Mouse (Mus musculus): ENCODE data around the gene March8. TPM values are rescaled to one million over a fixed set of nuclear protein-coding genes. Genes with fewer than 3 reads are reported as not detected.

The March8 gene
- polyA plus RNA-seq, 1 experiment: 36.7 TPM

GRCm38 (mm10) chr6:116406680-116407079 is 68.9 kb downstream of the March8 start:
- Histone ChIP-seq H3K4me3 (ENCODE audit: extremely low read depth, insufficient read depth, insufficient read length) (no peak overlapping the region), H3K36me3 (ENCODE audit: control insufficient read depth, insufficient read depth, low read length) (no peaks in the 10 kb centered on the region), H3K27ac (ENCODE audit: insufficient read depth, low read length) (no peak overlapping the region), H3K4me1 (ENCODE audit: control insufficient read depth, insufficient read depth, insufficient read length) (no peaks in the 10 kb centered on the region), H3K27me3 (ENCODE audit: control insufficient read depth, insufficient read depth, low read length) (no peaks in the 10 kb centered on the region)
- WGBS: 83% methylated on average over 5 of the region's 5 CpGs
- DNase-seq (ENCODE audit: low read depth in 1 of 2, low spot score in 2 of 2): no peak
- no peak for TF ChIP-seq CTCF (IDR thresholded peaks at IDR 0.05; ENCODE audit: extremely low read depth, insufficient read depth, insufficient read length, insufficient replicate concordance)
- no peak for TF ChIP-seq POLR2A (IDR thresholded peaks at IDR 0.05; ENCODE audit: low read depth, low read length)

- 90% methylated on average over 4 of the region's 4 CpGs for WGBS
Observed at GRCm38 (mm10) chr6:116407216-116407615, 69.4 kb downstream of the March8 start.

GRCm38 (mm10) chr6:116407956-116408657 is 70.3 kb downstream of the March8 start:
- no peaks in the 10 kb centered on the region for H3K36me3 ChIP-seq (ENCODE audit: control insufficient read depth, insufficient read depth, low read length)
- H3K4me3 ChIP-seq (ENCODE audit: extremely low read depth, insufficient read depth, insufficient read length): no peak overlapping the region
- TF ChIP-seq POLR2A (IDR thresholded peaks at IDR 0.05; ENCODE audit: low read depth, low read length) (no peak), CTCF (IDR thresholded peaks at IDR 0.05; ENCODE audit: extremely low read depth, insufficient read depth, insufficient read length, insufficient replicate concordance) (no peak)
- WGBS: 82% methylated on average over 6 of the region's 6 CpGs
- no peak for DNase-seq (ENCODE audit: low read depth in 1 of 2, low spot score in 2 of 2)
- no peaks in the 10 kb centered on the region for H3K4me1 ChIP-seq (ENCODE audit: control insufficient read depth, insufficient read depth, insufficient read length)
- H3K27me3 ChIP-seq (ENCODE audit: control insufficient read depth, insufficient read depth, low read length): no peaks in the 10 kb centered on the region
- H3K27ac ChIP-seq (ENCODE audit: insufficient read depth, low read length): no peak overlapping the region

More at GRCm38 (mm10) chr6:116407216-116407615, 69.4 kb downstream of the March8 start:
- H3K36me3 ChIP-seq (ENCODE audit: control insufficient read depth, insufficient read depth, low read length): no peaks in the 10 kb centered on the region
- H3K4me3 ChIP-seq (ENCODE audit: extremely low read depth, insufficient read depth, insufficient read length): no peak overlapping the region
- no peaks in the 10 kb centered on the region for H3K4me1 ChIP-seq (ENCODE audit: control insufficient read depth, insufficient read depth, insufficient read length)
- H3K27ac ChIP-seq (ENCODE audit: insufficient read depth, low read length): no peak overlapping the region
- DNase-seq (ENCODE audit: low read depth in 1 of 2, low spot score in 2 of 2): no peak
- TF ChIP-seq CTCF (IDR thresholded peaks at IDR 0.05; ENCODE audit: extremely low read depth, insufficient read depth, insufficient read length, insufficient replicate concordance) (no peak), POLR2A (IDR thresholded peaks at IDR 0.05; ENCODE audit: low read depth, low read length) (no peak)
- no peaks in the 10 kb centered on the region for H3K27me3 ChIP-seq (ENCODE audit: control insufficient read depth, insufficient read depth, low read length)

- Histone ChIP-seq H3K27ac (ENCODE audit: insufficient read depth, low read length) (no peak overlapping the region), H3K4me1 (ENCODE audit: control insufficient read depth, insufficient read depth, insufficient read length) (no peaks in the 10 kb centered on the region), H3K4me3 (ENCODE audit: extremely low read depth, insufficient read depth, insufficient read length) (no peak overlapping the region), H3K27me3 (ENCODE audit: control insufficient read depth, insufficient read depth, low read length) (no peaks in the 10 kb centered on the region), H3K36me3 (ENCODE audit: control insufficient read depth, insufficient read depth, low read length) (no peaks in the 10 kb centered on the region)
- no peak for TF ChIP-seq CTCF (IDR thresholded peaks at IDR 0.05; ENCODE audit: extremely low read depth, insufficient read depth, insufficient read length, insufficient replicate concordance)
- TF ChIP-seq POLR2A (IDR thresholded peaks at IDR 0.05; ENCODE audit: low read depth, low read length): no peak
- no peak for DNase-seq (ENCODE audit: low read depth in 1 of 2, low spot score in 2 of 2)
- 96% methylated on average over 10 of the region's 10 CpGs for WGBS
Observed at GRCm38 (mm10) chr6:116410436-116410835, 72.6 kb downstream of the March8 start.

- H3K27ac ChIP-seq (ENCODE audit: insufficient read depth, low read length): no peak overlapping the region
- WGBS: 92% methylated on average over 3 of the region's 3 CpGs
- no peak for DNase-seq (ENCODE audit: low read depth in 1 of 2, low spot score in 2 of 2)
- no peak overlapping the region for H3K4me3 ChIP-seq (ENCODE audit: extremely low read depth, insufficient read depth, insufficient read length)
- TF ChIP-seq POLR2A (IDR thresholded peaks at IDR 0.05; ENCODE audit: low read depth, low read length): no peak
- no peak for TF ChIP-seq CTCF (IDR thresholded peaks at IDR 0.05; ENCODE audit: extremely low read depth, insufficient read depth, insufficient read length, insufficient replicate concordance)
- H3K27me3 ChIP-seq (ENCODE audit: control insufficient read depth, insufficient read depth, low read length): no peaks in the 10 kb centered on the region
- no peaks in the 10 kb centered on the region for H3K4me1 ChIP-seq (ENCODE audit: control insufficient read depth, insufficient read depth, insufficient read length)
- H3K36me3 ChIP-seq (ENCODE audit: control insufficient read depth, insufficient read depth, low read length): no peaks in the 10 kb centered on the region
Observed at GRCm38 (mm10) chr6:116411716-116412115, 73.9 kb downstream of the March8 start.

GRCm38 (mm10) chr6:116412546-116413325 is 74.9 kb downstream of the March8 start:
- TF ChIP-seq POLR2A (IDR thresholded peaks at IDR 0.05; ENCODE audit: low read depth, low read length): no peak
- no peak for TF ChIP-seq CTCF (IDR thresholded peaks at IDR 0.05; ENCODE audit: extremely low read depth, insufficient read depth, insufficient read length, insufficient replicate concordance)
- no peak overlapping the region for H3K27ac ChIP-seq (ENCODE audit: insufficient read depth, low read length)
- no peak overlapping the region for H3K4me3 ChIP-seq (ENCODE audit: extremely low read depth, insufficient read depth, insufficient read length)
- no peaks in the 10 kb centered on the region for H3K36me3 ChIP-seq (ENCODE audit: control insufficient read depth, insufficient read depth, low read length)
- no peaks in the 10 kb centered on the region for H3K27me3 ChIP-seq (ENCODE audit: control insufficient read depth, insufficient read depth, low read length)
- no peaks in the 10 kb centered on the region for H3K4me1 ChIP-seq (ENCODE audit: control insufficient read depth, insufficient read depth, insufficient read length)
- WGBS: 91% methylated on average over 14 of the region's 14 CpGs
- DNase-seq (ENCODE audit: low read depth in 1 of 2, low spot score in 2 of 2): no peak

Measured in spleen, adult 2 months (tissue).